Mouse (Mus musculus): ENCODE results near the gene Rsph6a. TPM values are rescaled to one million over a fixed set of nuclear protein-coding genes. Genes with fewer than 3 reads are reported as not detected.

Rsph6a gene
- polyA plus RNA-seq, 1 experiment from 2014 or later, result not detected

DNA sequence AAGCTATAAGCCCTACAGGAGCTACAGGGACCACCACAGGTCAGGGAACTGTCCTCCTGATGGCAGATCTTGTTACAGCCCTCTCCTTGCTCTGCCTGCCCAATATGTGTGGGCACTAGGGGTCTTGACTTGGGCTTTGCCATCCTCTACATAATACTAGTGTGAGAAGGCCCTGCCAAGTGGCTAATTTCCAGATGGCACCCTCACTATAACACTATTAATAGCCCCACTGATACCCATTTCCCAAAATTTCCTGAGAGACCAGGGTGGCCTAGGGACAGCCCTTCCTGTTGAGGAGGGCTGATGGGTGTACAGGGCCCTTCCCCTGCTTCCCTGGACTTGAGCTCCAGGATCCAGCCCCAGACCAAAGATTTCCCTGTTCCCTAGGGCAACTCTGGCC is 43.4 kb downstream of the Rsph6a start:
- no peaks in the 10 kb centered on the region for H3K36me3 ChIP-seq (ENCODE audit: control insufficient read depth, insufficient read depth)
- no peak overlapping the region for H3K4me3 ChIP-seq (ENCODE audit: low read depth, low read length)
- no peak overlapping the region for H3K27ac ChIP-seq (ENCODE audit: low read length)
- no peak overlapping the region for H3K4me2 ChIP-seq (ENCODE audit: low read depth, low read length)
- H3K4me1 ChIP-seq (ENCODE audit: control insufficient read depth, low read depth, low read length), result peaks cover 35% of the 10 kb centered on the region
- H3K27me3 ChIP-seq (ENCODE audit: control insufficient read depth, insufficient read depth, low read depth, low read length), result peaks cover 34% of the 10 kb centered on the region
- no peak for ATAC-seq (ENCODE audit: low read depth)
- no peaks in the 10 kb centered on the region for H3K9me3 ChIP-seq (replicated peaks; ENCODE audit: control insufficient read depth, low read length)
- no peak overlapping the region for H3K9ac ChIP-seq (ENCODE audit: low read depth, low read length)

DNA sequence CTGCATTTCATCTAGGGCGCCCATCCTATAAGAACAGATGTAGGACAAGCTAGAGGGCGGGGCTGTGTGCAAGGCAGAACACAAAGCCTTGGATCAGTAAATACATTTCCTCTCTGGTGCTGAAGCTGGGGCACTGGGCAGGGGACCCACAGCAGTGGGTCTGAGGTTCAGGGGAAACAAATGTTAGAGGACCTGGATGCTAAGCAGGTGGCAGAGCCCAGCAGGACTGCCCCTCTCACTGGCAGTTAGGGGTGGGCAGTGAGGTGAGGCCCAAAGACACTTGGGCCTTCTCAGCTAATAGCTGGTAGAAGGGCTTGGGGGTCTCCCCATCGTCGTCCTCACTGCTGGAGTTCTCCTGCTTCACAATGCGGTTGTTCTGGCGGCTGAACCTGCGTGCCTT is 44.3 kb downstream of the Rsph6a start:
- H3K4me3 ChIP-seq (ENCODE audit: low read depth, low read length), result no peak overlapping the region
- no peaks in the 10 kb centered on the region for H3K9me3 ChIP-seq (replicated peaks; ENCODE audit: control insufficient read depth, low read length)
- peaks cover 31% of the 10 kb centered on the region for H3K27me3 ChIP-seq (ENCODE audit: control insufficient read depth, insufficient read depth, low read depth, low read length)
- no peaks in the 10 kb centered on the region for H3K36me3 ChIP-seq (ENCODE audit: control insufficient read depth, insufficient read depth)
- H3K9ac ChIP-seq (ENCODE audit: low read depth, low read length), result no peak overlapping the region
- 53% methylated on average over 7 of the region's 7 CpGs for whole genome bisulfite sequencing (ENCODE audit: insufficient replicate concordance)
- peaks cover 31% of the 10 kb centered on the region for H3K4me1 ChIP-seq (ENCODE audit: control insufficient read depth, low read depth, low read length)
- no peak overlapping the region for H3K4me2 ChIP-seq (ENCODE audit: low read depth, low read length)
- ATAC-seq (ENCODE audit: low read depth), result no peak
- no peak overlapping the region for H3K27ac ChIP-seq (ENCODE audit: low read length)

DNA sequence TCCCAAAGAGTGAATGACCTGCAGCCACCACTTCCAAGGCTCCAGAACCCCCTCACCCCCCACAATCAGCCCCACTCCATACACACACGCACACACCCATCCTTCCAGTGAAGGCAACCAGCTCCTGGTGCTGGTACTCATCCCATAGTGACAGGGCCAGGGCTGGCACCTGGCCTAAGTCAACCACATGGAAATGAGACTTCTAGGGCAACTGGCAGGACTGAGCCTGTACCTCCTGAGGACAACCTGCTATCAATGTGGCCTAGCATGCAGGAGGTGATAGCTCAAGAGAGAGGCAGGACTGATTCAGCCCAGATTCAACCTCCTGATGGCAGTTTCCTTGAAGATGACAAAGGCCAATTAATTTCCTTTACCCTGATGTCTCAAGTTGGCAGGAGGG is 45.8 kb downstream of the Rsph6a start:
- no peak for ATAC-seq (ENCODE audit: low read depth)
- Histone ChIP-seq H3K27ac (ENCODE audit: low read length) (no peak overlapping the region), H3K4me3 (ENCODE audit: low read depth, low read length) (no peak overlapping the region), H3K36me3 (ENCODE audit: control insufficient read depth, insufficient read depth) (no peaks in the 10 kb centered on the region), H3K9me3 (replicated peaks; ENCODE audit: control insufficient read depth, low read length) (no peaks in the 10 kb centered on the region), H3K4me2 (ENCODE audit: low read depth, low read length) (no peak overlapping the region), H3K27me3 (ENCODE audit: control insufficient read depth, insufficient read depth, low read depth, low read length) (peaks cover 21% of the 10 kb centered on the region), H3K9ac (ENCODE audit: low read depth, low read length) (no peak overlapping the region), H3K4me1 (ENCODE audit: control insufficient read depth, low read depth, low read length) (peaks cover 20% of the 10 kb centered on the region)
- 65% methylated on average over 1 of the region's 1 CpGs for WGBS (ENCODE audit: insufficient replicate concordance)

DNA sequence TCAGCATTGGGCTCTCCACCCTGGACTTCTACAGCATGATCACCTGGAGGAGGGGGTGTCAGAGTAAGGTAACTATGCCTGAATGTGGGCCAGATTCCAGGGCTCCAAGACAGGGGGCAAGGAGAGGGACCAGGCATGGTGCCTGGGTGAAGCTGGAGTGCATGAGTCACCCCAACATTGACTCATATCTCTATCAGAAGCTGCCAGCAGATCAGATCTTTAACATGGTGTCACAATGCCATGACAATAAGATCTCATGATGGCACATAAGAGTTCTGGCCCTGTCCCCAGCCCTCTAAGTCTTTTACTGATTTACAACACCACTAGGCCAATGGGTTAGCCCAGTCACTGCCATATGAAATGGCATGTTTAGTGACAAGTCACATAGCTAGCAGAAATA is 49.3 kb downstream of the Rsph6a start:
- no peaks in the 10 kb centered on the region for H3K36me3 ChIP-seq (ENCODE audit: control insufficient read depth, insufficient read depth)
- H3K9me3 ChIP-seq (replicated peaks; ENCODE audit: control insufficient read depth, low read length), result no peaks in the 10 kb centered on the region
- H3K27me3 ChIP-seq (ENCODE audit: control insufficient read depth, insufficient read depth, low read depth, low read length), result no peaks in the 10 kb centered on the region; the same call in none of the 2 replicates
- ATAC-seq (ENCODE audit: low read depth), result no peak
- H3K4me1 ChIP-seq (ENCODE audit: control insufficient read depth, low read depth, low read length), result no peaks in the 10 kb centered on the region
- H3K4me3 ChIP-seq (ENCODE audit: low read depth, low read length), result no peak overlapping the region
- H3K9ac ChIP-seq (ENCODE audit: low read depth, low read length), result no peak overlapping the region
- H3K27ac ChIP-seq (ENCODE audit: low read length), result no peak overlapping the region
- H3K4me2 ChIP-seq (ENCODE audit: low read depth, low read length), result no peak overlapping the region

DNA sequence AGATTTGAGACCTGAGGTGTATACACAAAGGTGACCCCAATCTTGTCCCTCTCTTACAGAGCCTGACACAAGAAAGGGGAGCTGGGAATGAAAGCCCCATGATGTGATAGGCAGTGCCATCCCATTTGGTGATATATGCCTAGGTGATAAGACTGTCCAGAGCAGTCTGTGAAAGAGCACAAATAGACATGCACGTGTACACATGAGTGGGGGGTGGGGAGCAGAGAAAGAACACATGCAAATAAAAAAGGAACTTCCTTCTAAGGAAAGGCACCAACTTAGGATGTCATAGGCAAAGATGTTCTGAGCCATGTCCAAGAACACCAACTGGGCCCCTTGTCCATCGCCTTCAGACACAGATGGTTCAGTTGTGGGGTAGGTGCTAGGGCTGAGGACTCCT is 50.0 kb downstream of the Rsph6a start:
- H3K9me3 ChIP-seq (replicated peaks; ENCODE audit: control insufficient read depth, low read length), result no peaks in the 10 kb centered on the region
- H3K9ac ChIP-seq (ENCODE audit: low read depth, low read length), result no peak overlapping the region
- H3K27me3 ChIP-seq (ENCODE audit: control insufficient read depth, insufficient read depth, low read depth, low read length), result no peaks in the 10 kb centered on the region; the same call in none of the 2 replicates
- H3K27ac ChIP-seq (ENCODE audit: low read length), result no peak overlapping the region
- no peak overlapping the region for H3K4me2 ChIP-seq (ENCODE audit: low read depth, low read length)
- H3K36me3 ChIP-seq (ENCODE audit: control insufficient read depth, insufficient read depth), result no peaks in the 10 kb centered on the region
- 50% methylated on average over 2 of the region's 2 CpGs for WGBS (ENCODE audit: insufficient replicate concordance)
- H3K4me1 ChIP-seq (ENCODE audit: control insufficient read depth, low read depth, low read length), result no peaks in the 10 kb centered on the region
- no peak overlapping the region for H3K4me3 ChIP-seq (ENCODE audit: low read depth, low read length)
- ATAC-seq (ENCODE audit: low read depth), result no peak

DNA sequence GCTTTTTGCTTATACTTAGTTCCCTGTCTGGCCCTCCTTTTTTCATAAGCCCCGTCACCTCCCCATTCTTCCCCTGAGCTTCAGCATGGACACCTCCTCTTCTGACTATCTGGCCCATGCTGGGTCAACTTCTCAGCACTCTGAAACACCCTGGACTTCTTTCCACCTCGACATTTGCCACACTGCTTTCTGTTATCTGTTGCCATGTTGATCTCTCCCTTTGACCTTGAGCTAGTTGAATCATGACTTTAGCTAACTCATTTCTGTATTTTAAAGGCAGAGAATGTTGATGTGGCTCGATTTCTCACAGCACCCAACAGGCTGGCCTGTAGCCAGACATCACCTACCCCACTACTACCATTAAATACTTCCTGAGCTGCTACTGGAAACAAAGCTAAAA is 52.9 kb downstream of the Rsph6a start:
- H3K4me2 ChIP-seq (ENCODE audit: low read depth, low read length), result no peak overlapping the region

DNA sequence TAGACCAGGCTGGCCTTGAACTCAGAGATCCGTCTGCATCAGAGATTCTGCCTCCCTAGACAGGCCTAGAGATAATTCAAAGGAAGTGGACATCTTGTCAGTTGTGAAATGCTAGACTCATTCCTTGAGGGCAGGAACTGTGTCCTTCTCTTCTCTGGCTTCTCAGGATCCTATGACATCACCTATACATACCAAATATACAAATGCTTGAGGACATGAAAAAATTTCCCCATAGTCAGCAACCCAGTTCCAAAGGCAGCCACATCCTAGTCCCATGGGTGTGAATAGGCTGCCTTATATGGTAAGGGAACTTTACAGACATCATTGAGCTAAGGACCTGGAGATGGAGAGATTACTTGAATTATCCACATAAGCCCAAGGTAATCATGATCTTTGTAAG is 55.1 kb downstream of the Rsph6a start:
- Histone ChIP-seq H3K9ac (ENCODE audit: low read depth, low read length) (no peak overlapping the region), H3K9me3 (replicated peaks; ENCODE audit: control insufficient read depth, low read length) (no peaks in the 10 kb centered on the region), H3K4me1 (ENCODE audit: control insufficient read depth, low read depth, low read length) (no peaks in the 10 kb centered on the region), H3K27me3 (ENCODE audit: control insufficient read depth, insufficient read depth, low read depth, low read length) (no peaks in the 10 kb centered on the region; the same call in 1 of the 2 replicates), H3K4me2 (ENCODE audit: low read depth, low read length) (no peak overlapping the region), H3K36me3 (ENCODE audit: control insufficient read depth, insufficient read depth) (no peaks in the 10 kb centered on the region), H3K4me3 (ENCODE audit: low read depth, low read length) (no peak overlapping the region), H3K27ac (ENCODE audit: low read length) (no peak overlapping the region)
- WGBS (ENCODE audit: insufficient replicate concordance), result 43% methylated on average over 1 of the region's 1 CpGs
- no peak for ATAC-seq (ENCODE audit: low read depth)

More for the DNA sequence above, 52.9 kb downstream of the Rsph6a start:
- no peaks in the 10 kb centered on the region; the same call in 1 of the 2 replicates for H3K27me3 ChIP-seq (ENCODE audit: control insufficient read depth, insufficient read depth, low read depth, low read length)
- no peaks in the 10 kb centered on the region for H3K9me3 ChIP-seq (replicated peaks; ENCODE audit: control insufficient read depth, low read length)
- H3K9ac ChIP-seq (ENCODE audit: low read depth, low read length), result no peak overlapping the region
- ATAC-seq (ENCODE audit: low read depth), result no peak
- H3K4me1 ChIP-seq (ENCODE audit: control insufficient read depth, low read depth, low read length), result no peaks in the 10 kb centered on the region
- H3K4me3 ChIP-seq (ENCODE audit: low read depth, low read length), result no peak overlapping the region
- no peaks in the 10 kb centered on the region for H3K36me3 ChIP-seq (ENCODE audit: control insufficient read depth, insufficient read depth)
- H3K27ac ChIP-seq (ENCODE audit: low read length), result no peak overlapping the region
- WGBS (ENCODE audit: insufficient replicate concordance), result 29% methylated on average over 3 of the region's 3 CpGs

DNA sequence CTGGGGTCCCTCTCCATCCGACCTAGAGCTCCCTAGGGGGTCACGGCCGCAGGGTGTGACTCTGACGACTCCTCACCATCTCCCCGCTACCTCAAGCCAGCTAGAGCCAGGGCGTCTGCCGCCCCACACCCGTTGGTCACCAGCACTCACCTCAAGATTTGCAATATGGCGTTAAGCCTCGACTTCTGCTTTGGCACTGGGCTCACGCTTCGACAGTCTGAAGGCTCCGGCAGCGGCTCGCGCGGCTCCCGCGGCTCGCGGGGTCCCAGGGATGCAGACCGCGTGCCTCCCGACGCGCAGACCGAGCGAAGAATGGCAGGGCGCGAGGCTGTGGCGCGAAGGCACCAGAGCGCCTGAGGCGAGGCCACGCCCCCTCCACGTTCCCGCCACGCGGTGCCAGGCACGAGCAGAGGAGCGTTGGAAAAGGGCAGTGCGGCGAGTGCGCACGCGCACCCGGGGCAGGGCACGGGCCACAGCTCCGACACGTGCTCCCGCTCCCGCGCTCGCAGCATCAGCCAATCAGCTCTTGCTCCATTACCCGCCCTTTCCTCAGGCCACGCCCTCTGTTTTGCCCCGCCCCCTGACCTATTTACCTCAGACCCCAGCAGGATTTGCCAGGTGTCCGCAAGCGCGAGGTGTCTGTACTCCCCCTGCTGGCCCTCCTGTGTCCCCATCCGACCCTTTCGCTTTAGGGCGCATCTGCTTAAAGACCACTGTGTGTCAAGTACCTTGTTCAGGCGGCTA is 63.7 kb downstream of the Rsph6a start, which contains the start of gene Gm4969:
Gm4969 (minus strand) TSS at position 341 of the 744 bp plus-strand sequence.
- peaks cover 3% of the 10 kb centered on the region for H3K9me3 ChIP-seq (replicated peaks; ENCODE audit: control insufficient read depth, low read length)
- peaks cover 5% of the 10 kb centered on the region; the same call in 1 of the 2 replicates for H3K27me3 ChIP-seq (ENCODE audit: control insufficient read depth, insufficient read depth, low read depth, low read length)
- no peaks in the 10 kb centered on the region for H3K36me3 ChIP-seq (ENCODE audit: control insufficient read depth, insufficient read depth)
- H3K27ac ChIP-seq (ENCODE audit: low read length), result no peak within 1 kb of the TSS
- no peak within 1 kb of the TSS; the same call in 1 of the 2 replicates for H3K9ac ChIP-seq (ENCODE audit: low read depth, low read length)
- H3K4me2 ChIP-seq (ENCODE audit: low read depth, low read length), result peak within 1 kb of the TSS; percentile 43
- H3K4me1 ChIP-seq (ENCODE audit: control insufficient read depth, low read depth, low read length), result peaks cover 16% of the 10 kb centered on the region
- WGBS (ENCODE audit: insufficient replicate concordance), result 29% methylated on average over 62 of the region's 64 CpGs
- peak; percentile 7; the same call in 1 of the 2 replicates for ATAC-seq (ENCODE audit: low read depth)
- peak within 1 kb of the TSS; percentile 31 for H3K4me3 ChIP-seq (ENCODE audit: low read depth, low read length)

DNA sequence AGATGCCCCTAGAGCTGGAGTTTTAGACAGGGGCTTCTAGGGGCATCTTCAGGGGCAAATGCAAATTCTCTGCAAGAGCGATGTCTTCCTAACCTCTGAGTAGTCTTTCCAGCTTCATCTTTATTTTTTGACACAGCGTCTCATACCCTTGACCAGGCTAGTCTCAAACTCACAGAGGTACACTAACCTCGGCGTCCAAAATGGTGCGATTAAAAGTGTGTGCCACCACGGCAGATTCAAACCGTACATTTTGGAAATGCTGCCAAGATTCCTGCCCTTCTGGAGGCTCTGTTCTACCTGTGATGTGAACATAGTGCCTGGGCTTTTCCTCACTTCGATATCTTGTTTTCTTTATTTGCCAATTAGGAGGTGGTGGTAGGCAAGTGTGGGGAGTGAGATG is 64.6 kb downstream of the Rsph6a start:
- Histone ChIP-seq H3K4me1 (ENCODE audit: control insufficient read depth, low read depth, low read length) (peaks cover 16% of the 10 kb centered on the region), H3K36me3 (ENCODE audit: control insufficient read depth, insufficient read depth) (no peaks in the 10 kb centered on the region), H3K27me3 (ENCODE audit: control insufficient read depth, insufficient read depth, low read depth, low read length) (peaks cover 5% of the 10 kb centered on the region; the same call in 1 of the 2 replicates), H3K9me3 (replicated peaks; ENCODE audit: control insufficient read depth, low read length) (peaks cover 3% of the 10 kb centered on the region), H3K9ac (ENCODE audit: low read depth, low read length) (no peak overlapping the region; the same call in 1 of the 2 replicates), H3K4me2 (ENCODE audit: low read depth, low read length) (peak overlapping the region; percentile 26; the same call in 1 of the 2 replicates), H3K27ac (ENCODE audit: low read length) (no peak overlapping the region), H3K4me3 (ENCODE audit: low read depth, low read length) (peak overlapping the region; percentile 96; the same call in 1 of the 2 replicates)
- 81% methylated on average over 8 of the region's 8 CpGs for WGBS (ENCODE audit: insufficient replicate concordance)
- ATAC-seq (ENCODE audit: low read depth), result no peak
